Mouse (Mus musculus): ENCODE data around the gene Dcp1a. TPM values are rescaled to one million over a fixed set of nuclear protein-coding genes. Genes with fewer than 3 reads are reported as not detected.

The Dcp1a gene
- polyA plus RNA-seq, 1 experiment: 20.8 TPM

- no peaks in the 10 kb centered on the region for H3K4me1 ChIP-seq (ENCODE audit: control insufficient read depth, insufficient read depth, low read length)
- DNase-seq: no peak
- no peaks in the 10 kb centered on the region for H3K27me3 ChIP-seq (ENCODE audit: control insufficient read depth, insufficient read depth, low read length)
- H3K27ac ChIP-seq (ENCODE audit: insufficient read depth, low read length): no peak overlapping the region
- WGBS: 88% methylated on average over 9 of the region's 9 CpGs
- no peak overlapping the region for H3K4me3 ChIP-seq (replicated peaks; ENCODE audit: insufficient read depth, low read depth, low read length)
- TF ChIP-seq CTCF (IDR thresholded peaks at IDR 0.05; ENCODE audit: borderline replicate concordance, insufficient read depth, low read depth, low read length) (no peak), POLR2A (IDR thresholded peaks at IDR 0.05; ENCODE audit: borderline replicate concordance, insufficient read depth, low read length) (no peak)
Observed at GRCm38 (mm10) chr14:30568016-30568415, 88.7 kb downstream of the Dcp1a start.

DNA sequence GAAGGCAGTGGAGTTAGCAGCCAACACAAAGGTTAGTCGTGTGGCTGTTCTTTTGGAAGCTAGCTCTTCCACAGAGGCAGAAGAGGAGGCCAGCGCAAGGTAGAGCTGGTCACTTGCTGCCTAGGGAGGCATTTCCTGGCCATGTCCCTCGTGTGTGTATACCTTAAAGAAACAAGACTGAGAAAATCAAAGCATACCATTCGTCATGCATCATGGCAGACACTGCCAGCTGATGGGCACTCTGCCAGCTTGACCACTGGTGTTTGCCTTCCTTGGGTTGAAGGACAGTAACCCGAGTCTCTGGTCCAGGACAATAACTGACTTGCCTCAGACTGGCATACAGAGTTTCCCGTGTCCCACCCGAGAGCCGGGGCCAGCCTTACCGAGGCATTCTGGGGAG, 91.0 kb downstream of the Dcp1a start:
- no peak for DNase-seq
- H3K4me1 ChIP-seq (ENCODE audit: control insufficient read depth, insufficient read depth, low read length): no peaks in the 10 kb centered on the region
- TF ChIP-seq POLR2A (IDR thresholded peaks at IDR 0.05; ENCODE audit: borderline replicate concordance, insufficient read depth, low read length) (no peak), CTCF (IDR thresholded peaks at IDR 0.05; ENCODE audit: borderline replicate concordance, insufficient read depth, low read depth, low read length) (no peak)
- 60% methylated on average over 9 of the region's 9 CpGs for WGBS
- H3K27ac ChIP-seq (ENCODE audit: insufficient read depth, low read length): no peak overlapping the region
- H3K4me3 ChIP-seq (replicated peaks; ENCODE audit: insufficient read depth, low read depth, low read length): no peak overlapping the region
- no peaks in the 10 kb centered on the region for H3K27me3 ChIP-seq (ENCODE audit: control insufficient read depth, insufficient read depth, low read length)

- WGBS: 77% methylated on average over 10 of the region's 10 CpGs
Observed at GRCm38 (mm10) chr14:30572253-30572652, 92.9 kb downstream of the Dcp1a start.

DNA sequence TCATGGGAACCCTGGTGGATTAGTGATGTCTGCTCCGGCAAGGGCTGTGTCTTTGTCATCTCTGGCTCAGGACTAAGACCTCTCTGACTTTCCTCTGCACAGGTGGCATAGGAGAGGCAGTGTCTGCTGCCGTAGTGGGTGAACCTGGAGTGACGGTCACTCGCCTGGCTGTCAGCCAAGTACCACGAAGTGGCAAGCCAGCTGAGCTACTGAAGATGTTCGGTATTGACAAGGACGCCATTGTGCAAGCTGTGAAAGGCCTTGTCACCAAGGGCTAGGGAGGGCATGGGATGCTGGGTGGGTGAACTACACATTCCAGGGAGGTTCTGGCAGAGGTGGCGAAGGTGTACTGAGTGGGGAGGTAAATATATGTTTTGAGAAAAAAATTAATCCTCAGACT, 93.9 kb downstream of the Dcp1a start:
- no peak overlapping the region for H3K27ac ChIP-seq (ENCODE audit: insufficient read depth, low read length)

More at GRCm38 (mm10) chr14:30572253-30572652, 92.9 kb downstream of the Dcp1a start:
- no peaks in the 10 kb centered on the region for H3K4me1 ChIP-seq (ENCODE audit: control insufficient read depth, insufficient read depth, low read length)
- no peak for DNase-seq
- no peak for TF ChIP-seq CTCF (IDR thresholded peaks at IDR 0.05; ENCODE audit: borderline replicate concordance, insufficient read depth, low read depth, low read length)
- TF ChIP-seq POLR2A (IDR thresholded peaks at IDR 0.05; ENCODE audit: borderline replicate concordance, insufficient read depth, low read length): no peak
- no peak overlapping the region for H3K27ac ChIP-seq (ENCODE audit: insufficient read depth, low read length)
- H3K4me3 ChIP-seq (replicated peaks; ENCODE audit: insufficient read depth, low read depth, low read length): no peak overlapping the region
- H3K27me3 ChIP-seq (ENCODE audit: control insufficient read depth, insufficient read depth, low read length): no peaks in the 10 kb centered on the region

GRCm38 (mm10) chr14:30573983-30574584, 94.7 kb downstream of the Dcp1a start:
- no peak overlapping the region for H3K4me3 ChIP-seq (replicated peaks; ENCODE audit: insufficient read depth, low read depth, low read length)
- H3K27me3 ChIP-seq (ENCODE audit: control insufficient read depth, insufficient read depth, low read length): no peaks in the 10 kb centered on the region
- no peak overlapping the region for H3K27ac ChIP-seq (ENCODE audit: insufficient read depth, low read length)
- peak; percentile 57 to 76 for DNase-seq
- 54% methylated on average over 6 of the region's 6 CpGs for WGBS
- TF ChIP-seq POLR2A (IDR thresholded peaks at IDR 0.05; ENCODE audit: borderline replicate concordance, insufficient read depth, low read length) (no peak), CTCF (IDR thresholded peaks at IDR 0.05; ENCODE audit: borderline replicate concordance, insufficient read depth, low read depth, low read length) (peak; percentile 71; the same call in 1 of the 2 replicates)
- H3K4me1 ChIP-seq (ENCODE audit: control insufficient read depth, insufficient read depth, low read length): no peaks in the 10 kb centered on the region

More for the DNA sequence above, 93.9 kb downstream of the Dcp1a start:
- Histone ChIP-seq H3K4me1 (ENCODE audit: control insufficient read depth, insufficient read depth, low read length) (no peaks in the 10 kb centered on the region), H3K4me3 (replicated peaks; ENCODE audit: insufficient read depth, low read depth, low read length) (no peak overlapping the region), H3K27me3 (ENCODE audit: control insufficient read depth, insufficient read depth, low read length) (no peaks in the 10 kb centered on the region)
- TF ChIP-seq POLR2A (IDR thresholded peaks at IDR 0.05; ENCODE audit: borderline replicate concordance, insufficient read depth, low read length) (no peak), CTCF (IDR thresholded peaks at IDR 0.05; ENCODE audit: borderline replicate concordance, insufficient read depth, low read depth, low read length) (no peak)
- 37% methylated on average over 8 of the region's 8 CpGs for WGBS
- no peak for DNase-seq

GRCm38 (mm10) chr14:30575791-30576190, 96.5 kb downstream of the Dcp1a start:
- Histone ChIP-seq H3K27me3 (ENCODE audit: control insufficient read depth, insufficient read depth, low read length) (no peaks in the 10 kb centered on the region), H3K4me3 (replicated peaks; ENCODE audit: insufficient read depth, low read depth, low read length) (no peak overlapping the region), H3K27ac (ENCODE audit: insufficient read depth, low read length) (no peak overlapping the region), H3K4me1 (ENCODE audit: control insufficient read depth, insufficient read depth, low read length) (no peaks in the 10 kb centered on the region)
- whole genome bisulfite sequencing: 83% methylated on average over 7 of the region's 7 CpGs
- DNase-seq: no peak
- TF ChIP-seq CTCF (IDR thresholded peaks at IDR 0.05; ENCODE audit: borderline replicate concordance, insufficient read depth, low read depth, low read length): no peak
- no peak for TF ChIP-seq POLR2A (IDR thresholded peaks at IDR 0.05; ENCODE audit: borderline replicate concordance, insufficient read depth, low read length)

- no peaks in the 10 kb centered on the region for H3K27me3 ChIP-seq (ENCODE audit: control insufficient read depth, insufficient read depth, low read length)
- TF ChIP-seq POLR2A (IDR thresholded peaks at IDR 0.05; ENCODE audit: borderline replicate concordance, insufficient read depth, low read length) (no peak), CTCF (IDR thresholded peaks at IDR 0.05; ENCODE audit: borderline replicate concordance, insufficient read depth, low read depth, low read length) (no peak)
- DNase-seq: no peak
- WGBS: 73% methylated on average over 5 of the region's 5 CpGs
- no peak overlapping the region for H3K27ac ChIP-seq (ENCODE audit: insufficient read depth, low read length)
- H3K4me3 ChIP-seq (replicated peaks; ENCODE audit: insufficient read depth, low read depth, low read length): no peak overlapping the region
- no peaks in the 10 kb centered on the region for H3K4me1 ChIP-seq (ENCODE audit: control insufficient read depth, insufficient read depth, low read length)
Observed at GRCm38 (mm10) chr14:30576260-30576659, 96.9 kb downstream of the Dcp1a start.

Other genes starting within 250 kb of the Dcp1a start
- 35.0 and 46.0 TPM in 2 replicates for gene Cacna1d, start 11.9 kb downstream of the Dcp1a start, polyA plus RNA-seq (2012; rRNA removed)
- 181 and 183 TPM in 2 replicates for gene Tkt, start 68.8 kb downstream of the Dcp1a start, polyA plus RNA-seq (2012; rRNA removed)
- 86.0 and 97.4 TPM in 2 replicates for gene Prkcd, start 146.7 kb downstream of the Dcp1a start, polyA plus RNA-seq (2012; rRNA removed)
- gene Rft1, start 174.8 kb downstream of the Dcp1a start, polyA plus RNA-seq (2012; rRNA removed): 12.1 and 12.4 TPM in 2 replicates
- 8.9 and 9.7 TPM in 2 replicates for gene Sfmbt1, start 235.3 kb downstream of the Dcp1a start, polyA plus RNA-seq (2012; rRNA removed)

Data from cerebellum, adult 2 months (tissue).